Mouse (Mus musculus): Measurements from ENCODE around the gene Prom2.

Gene Prom2

DNA sequence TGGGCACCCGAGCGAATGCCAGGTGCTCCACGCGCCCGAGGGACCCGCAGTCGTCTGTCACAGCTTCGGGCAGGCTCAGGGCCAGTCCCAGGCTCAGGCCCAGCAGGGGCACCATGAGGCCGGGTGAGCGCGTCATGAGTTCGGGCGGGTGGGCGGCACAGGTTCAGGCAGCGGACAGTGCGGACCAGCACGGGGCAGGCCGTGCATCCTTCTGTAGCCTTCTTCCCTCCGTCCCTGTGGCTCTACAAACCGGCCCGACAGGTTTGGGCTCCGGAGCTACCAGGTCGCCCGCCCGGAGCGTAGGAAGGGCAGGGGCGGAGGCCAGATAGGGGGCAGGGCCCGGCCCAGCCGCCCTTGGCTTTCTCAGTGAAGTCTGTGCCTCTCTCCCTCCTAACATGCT, at the start of gene Prom2:
Gene Prom2, minus strand, starts transcription at position 283 of the 400 bp plus-strand sequence.
- in situ Hi-C loops (cut with MboI, MseI) = no loop called here

DNA sequence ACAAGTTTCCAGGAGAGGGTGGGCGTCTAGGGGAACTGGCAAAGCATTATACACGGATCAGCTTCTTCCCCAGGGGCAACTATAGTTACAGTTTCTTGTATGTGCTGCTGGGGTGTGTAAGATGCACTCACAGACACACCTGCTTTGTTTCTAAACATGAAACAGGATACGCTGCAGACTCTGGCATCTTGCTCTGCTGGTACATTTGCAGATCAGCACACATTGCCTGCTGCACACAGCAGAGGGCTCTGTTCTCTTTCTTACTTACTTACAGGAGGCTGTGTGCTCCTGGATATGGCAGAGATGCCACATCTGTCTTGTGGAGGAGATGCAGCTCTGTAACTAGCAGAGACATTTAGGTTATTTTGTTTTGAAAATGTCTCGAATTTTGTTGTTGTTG, 49.6 kb upstream of the Prom2 start:
- in situ Hi-C loops (cut with MboI, MseI) = loop anchor here (25.0 kb wide), 1 partner anchor 1729 kb away; the partner anchor contains the start of genes Cops2 and Galk2

DNA sequence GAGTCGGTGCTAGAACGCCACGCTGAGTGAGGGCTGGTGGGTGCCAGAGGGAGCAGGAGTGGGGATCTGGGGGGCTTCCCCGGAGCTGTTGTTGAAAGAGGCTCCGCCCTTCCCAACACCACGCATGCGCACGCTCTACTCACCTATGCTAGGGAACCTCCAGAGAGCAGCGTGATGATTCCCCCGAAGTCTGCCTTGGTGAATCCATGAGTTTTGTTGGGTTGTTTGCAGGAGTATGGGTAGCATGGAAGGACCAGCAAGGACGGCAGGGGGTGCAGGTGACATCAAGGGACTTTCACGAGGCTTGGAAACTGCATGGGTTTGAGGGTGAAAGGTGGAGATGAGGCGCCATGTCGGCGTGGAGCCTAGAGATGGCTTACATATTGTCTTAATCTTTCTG, 48.9 kb upstream of the Prom2 start:
- in situ Hi-C loops (cut with MboI, MseI) = loop anchor here (25.0 kb wide), 1 partner anchor 1728 kb away; the partner anchor contains the start of genes Cops2 and Galk2

DNA sequence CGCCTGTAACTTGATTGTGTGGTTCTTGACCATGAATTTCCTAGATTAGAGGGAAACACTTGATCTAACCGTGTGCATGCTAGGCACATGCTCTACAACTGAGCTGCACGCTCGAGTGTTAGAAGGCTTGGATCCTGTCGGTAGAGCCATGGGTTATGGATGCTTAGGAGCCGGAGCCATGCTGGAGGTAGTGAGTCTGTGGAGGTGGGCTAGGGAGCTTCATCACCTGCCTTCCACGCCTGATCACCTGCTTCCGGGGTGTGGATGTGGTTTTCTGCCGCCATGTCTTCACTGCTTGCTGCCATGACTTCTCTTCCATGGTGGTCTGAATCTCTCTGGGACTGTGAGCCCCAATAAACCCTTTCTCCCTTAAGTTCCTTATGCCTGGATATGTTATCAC, 47.6 kb upstream of the Prom2 start:
- in situ Hi-C loops (cut with MboI, MseI) = loop anchor here (25.0 kb wide), 1 partner anchor 1727 kb away; the partner anchor contains the start of genes Cops2 and Galk2

DNA sequence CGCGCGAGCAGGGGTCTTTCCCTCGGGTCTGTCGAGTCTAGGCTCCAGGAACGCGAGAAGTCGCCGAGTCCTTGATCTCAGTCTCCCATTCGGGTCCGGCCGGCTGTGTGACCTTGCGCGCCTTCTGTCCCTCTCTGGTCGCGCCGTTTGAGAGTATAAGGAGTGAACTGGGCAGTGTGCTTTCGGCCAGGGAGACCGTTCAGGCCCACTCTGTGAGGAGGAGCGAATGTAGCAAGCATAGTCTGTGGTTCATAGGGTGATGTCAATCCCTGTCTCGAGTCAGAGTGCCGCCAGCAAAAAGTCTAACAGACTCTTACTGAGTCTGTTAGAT, 46.2 kb upstream of the Prom2 start:
- in situ Hi-C loops (cut with MboI, MseI) = loop anchor here (25.0 kb wide), 1 partner anchor 1725 kb away; the partner anchor contains the start of genes Cops2 and Galk2

DNA sequence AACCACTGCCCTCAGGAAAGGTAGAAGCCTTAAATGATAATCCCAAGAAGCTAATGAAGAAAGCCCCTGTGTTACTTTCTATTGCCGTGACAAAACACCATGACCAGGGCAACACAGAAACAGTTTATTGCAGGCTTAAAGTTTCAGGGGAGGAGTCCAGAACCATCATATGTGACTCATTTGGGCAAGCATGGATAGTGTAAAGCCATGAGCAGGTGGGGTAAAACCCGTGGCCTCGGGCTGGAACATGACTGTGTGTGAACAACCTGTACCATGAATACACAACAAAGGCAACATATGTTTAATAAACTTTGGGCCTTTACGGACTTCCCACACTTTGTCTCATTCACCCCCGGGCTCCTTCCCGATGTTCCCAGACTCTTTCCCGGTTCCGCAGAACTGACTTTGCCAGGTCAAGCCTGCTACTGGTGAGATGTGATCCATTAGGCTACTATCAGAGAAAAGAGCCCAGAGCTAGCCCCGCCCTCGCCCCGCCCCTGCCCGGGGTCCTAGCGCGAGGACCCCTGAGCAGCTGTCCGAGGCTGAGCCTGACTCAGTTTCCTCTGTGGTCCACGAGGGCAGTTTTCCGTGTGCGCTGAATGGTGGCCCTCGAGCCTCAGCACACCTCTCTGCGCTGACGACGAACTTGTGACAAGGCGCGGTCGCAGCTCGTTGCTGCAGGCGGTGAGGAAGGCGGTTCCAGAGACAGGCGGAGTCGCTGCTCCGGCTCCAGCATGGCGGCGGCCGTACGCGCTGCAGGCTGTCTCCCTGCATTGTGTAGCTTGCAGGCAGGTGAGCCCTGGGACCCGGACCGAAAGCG, 45.6 kb upstream of the Prom2 start, which contains the start of the genes Zfp661 and Mrps5:
Gene Zfp661, minus strand, starts transcription at position 401 of the 820 bp plus-strand sequence.
Gene Mrps5, plus strand, starts transcription at position 529 of the 820 bp plus-strand sequence.
- in situ Hi-C loops (cut with MboI, MseI) = loop anchor here (25.0 kb wide), 1 partner anchor 1725 kb away; the partner anchor contains the start of genes Cops2 and Galk2

DNA sequence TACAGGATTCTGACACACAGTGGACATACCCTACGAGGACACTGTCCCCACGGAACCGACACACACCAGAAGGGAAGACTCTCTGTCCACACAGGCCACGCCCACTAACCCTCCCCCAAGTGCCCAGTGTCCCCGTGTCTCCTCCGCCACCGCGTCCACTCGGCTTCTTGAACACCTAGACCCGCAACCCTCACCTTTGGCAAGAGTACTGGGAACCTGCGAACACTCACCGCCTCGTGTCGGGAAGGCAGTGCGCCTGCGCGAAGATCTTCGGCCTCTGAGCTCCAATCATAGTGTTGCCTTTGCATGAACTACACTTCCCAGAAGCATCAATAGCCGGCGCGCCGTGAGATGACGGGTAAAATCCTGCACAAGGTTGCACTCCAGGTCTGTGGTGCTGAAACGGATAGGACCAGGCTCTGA, 43.2 kb upstream of the Prom2 start:
- in situ Hi-C loops (cut with MboI, MseI) = loop anchor here (25.0 kb wide), 1 partner anchor 1722 kb away; the partner anchor contains the start of genes Cops2 and Galk2

DNA sequence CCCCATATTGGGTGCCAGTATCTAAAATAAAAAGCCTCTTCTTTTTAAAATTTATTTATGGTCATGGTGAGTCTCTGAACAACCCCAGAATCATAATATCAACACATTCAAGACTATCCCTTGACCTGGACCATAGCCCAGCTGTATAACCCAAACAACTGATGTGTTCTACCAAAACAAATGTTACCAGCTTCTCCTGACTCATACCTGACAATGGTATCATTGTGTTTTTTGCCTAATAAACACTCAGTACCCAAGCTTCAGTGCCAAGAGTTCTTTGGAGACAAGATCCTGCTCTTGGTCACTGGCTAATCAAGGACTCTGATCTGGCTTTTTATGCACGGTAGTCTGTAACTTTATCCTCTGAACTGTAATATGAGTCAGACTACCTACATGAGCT, 32.1 kb upstream of the Prom2 start:
- in situ Hi-C loops (cut with MboI, MseI) = no loop called here

DNA sequence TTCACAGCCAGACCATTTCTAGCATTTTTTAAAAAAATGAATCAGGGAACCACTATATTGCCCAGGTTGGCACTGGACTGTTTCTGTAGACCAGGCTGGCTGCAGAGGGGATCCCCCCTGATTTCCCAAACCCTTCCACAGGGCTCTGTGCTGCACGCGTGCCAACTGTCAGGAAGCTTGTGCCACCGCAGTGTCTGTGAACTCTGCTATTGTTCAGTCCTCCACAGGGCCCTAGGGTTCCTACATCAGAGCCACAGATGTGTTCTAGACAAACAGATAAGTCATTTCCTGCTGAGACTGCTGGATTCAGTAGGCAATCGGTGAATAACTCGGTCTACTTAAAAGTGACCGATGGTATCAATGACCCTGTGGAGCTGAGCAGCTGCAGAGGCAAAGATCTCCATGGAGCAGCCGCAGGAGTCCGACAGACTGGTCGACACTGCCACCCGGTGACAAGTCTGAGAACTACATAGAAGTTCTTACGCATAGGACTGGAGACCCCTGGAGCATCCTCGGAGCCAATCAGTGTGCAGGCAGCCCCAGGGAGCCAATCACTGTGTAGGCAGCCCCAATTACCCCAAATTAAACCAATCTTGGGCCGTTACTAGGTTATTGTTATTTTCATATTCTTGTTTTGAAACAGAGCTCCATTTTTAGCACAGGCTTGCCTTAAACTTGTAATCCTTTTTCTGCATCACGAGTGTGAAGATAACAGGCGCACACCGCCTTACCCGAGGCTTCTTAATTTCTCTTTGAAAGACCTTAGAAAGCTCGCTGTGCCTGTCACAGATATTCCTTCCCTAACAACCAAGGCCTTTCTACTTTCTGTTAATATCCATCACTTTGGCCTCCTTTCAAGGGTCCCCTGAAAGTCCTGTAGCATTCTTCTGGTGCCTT, 18.1 kb upstream of the Prom2 start:
- in situ Hi-C loops (cut with MboI, MseI) = no loop called here

DNA sequence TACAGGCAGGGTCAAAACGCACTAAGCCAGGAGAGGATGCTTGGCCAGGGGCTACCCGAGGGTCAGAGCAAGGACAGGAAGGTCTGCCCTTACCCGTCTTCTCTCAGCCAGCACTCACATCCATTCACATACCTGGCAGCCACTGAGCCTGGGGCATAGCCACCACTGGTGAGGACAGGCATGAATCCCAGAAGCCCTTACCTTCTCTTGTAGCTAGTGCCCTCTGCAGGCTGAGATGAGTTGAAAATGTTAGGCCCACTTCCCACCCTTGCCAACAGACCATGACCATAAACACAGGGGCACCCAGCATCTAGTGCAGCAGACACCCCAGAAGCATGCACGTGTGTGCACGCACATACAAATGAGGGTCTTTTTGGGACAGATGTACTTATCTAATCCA, 9.8 kb upstream of the Prom2 start:
- in situ Hi-C loops (cut with MboI, MseI) = no loop called here

DNA sequence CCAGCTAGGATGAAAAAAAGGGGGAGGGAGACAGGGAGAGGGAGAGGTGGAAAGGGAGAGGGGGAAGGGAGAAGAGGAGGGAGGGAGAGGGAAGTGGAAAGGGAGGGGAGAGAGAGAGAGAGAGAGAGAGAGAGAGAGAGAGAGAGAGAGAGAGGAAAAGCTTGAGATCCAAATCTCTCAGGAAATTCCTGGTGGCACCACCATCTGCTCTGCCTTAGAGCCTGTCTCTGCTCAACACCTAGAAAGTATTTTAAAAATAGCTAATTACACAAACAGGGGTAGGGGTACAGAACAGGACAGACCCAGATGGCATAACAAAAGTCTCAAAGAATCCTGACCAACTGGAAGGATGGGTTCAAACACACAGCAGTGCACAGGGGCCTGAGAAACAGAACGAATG, 9.2 kb upstream of the Prom2 start:
- in situ Hi-C loops (cut with MboI, MseI) = no loop called here

DNA sequence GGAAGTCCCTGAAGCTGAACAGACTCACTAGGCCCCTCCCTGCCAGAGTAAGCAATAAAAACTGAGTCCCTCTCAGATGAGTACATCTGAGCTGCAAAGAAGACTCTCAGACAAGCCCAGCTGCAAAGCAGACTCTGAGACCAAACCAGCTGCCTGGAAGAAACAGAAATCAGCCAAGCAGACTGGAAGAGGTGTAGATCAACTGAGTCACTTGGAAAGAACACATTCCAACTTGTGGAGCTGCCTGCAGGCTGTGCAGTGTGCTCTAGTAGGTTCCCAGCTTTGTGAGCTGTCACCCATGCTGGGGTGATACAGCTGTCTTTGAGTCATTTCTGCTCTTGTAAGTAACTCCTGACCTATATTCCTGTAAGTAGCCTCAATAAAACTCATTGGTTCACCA, 8.4 kb upstream of the Prom2 start:
- in situ Hi-C loops (cut with MboI, MseI) = no loop called here

DNA sequence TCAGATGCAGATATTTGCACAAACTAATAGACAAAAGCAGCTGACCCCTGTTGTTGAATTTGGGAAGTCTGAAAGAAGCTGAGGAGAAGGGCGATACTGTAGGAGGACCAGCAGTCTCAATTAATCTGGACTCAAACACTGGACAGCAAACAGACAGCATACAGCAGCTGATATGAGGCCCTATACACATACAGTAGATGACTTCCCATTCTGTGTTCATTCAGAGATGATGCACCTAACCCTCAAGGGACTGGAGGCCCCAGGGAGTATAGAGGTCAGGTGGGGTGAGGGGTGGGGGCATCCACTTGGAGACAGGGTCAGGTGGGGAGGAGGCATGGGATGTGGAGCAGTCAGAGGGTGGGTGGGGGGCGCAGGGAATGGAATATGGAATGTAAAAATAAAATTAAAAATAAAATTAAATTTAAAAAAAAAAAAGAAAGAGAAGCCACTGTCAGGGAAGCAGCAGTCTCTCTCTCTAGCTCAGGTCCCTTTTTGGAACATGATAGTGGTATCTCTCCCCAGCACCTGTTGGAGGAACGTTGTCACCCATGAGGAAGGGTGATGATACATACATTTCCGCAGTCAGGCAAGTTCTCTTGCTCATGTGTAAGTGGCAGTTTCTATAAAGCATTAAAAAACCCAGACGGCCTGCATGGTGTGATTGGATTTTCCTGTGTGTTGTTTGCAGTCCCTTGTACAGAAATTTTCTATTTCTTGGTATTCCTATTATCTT, 7.2 kb upstream of the Prom2 start:
- in situ Hi-C loops (cut with MboI, MseI) = no loop called here

DNA sequence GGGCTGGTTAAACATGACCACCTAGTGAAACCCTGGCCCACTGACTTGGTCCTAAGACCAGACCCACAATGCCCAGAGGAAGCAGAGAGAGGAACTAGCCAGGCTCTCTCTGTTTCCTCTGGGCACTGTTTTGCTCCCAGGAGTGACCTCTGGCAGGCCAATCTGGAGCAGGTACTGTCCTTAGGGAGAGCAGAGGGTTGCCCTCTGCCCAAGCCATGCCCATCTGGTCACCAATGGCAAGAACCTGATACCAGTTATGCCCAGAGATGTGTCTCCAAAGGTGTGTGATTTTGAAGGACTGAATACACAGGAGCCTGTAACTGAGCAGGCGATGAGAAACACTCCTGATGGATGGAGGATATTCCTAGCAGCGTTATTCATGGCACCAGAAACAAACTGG, 430 bp upstream of the Prom2 start:
- in situ Hi-C loops (cut with MboI, MseI) = no loop called here

DNA sequence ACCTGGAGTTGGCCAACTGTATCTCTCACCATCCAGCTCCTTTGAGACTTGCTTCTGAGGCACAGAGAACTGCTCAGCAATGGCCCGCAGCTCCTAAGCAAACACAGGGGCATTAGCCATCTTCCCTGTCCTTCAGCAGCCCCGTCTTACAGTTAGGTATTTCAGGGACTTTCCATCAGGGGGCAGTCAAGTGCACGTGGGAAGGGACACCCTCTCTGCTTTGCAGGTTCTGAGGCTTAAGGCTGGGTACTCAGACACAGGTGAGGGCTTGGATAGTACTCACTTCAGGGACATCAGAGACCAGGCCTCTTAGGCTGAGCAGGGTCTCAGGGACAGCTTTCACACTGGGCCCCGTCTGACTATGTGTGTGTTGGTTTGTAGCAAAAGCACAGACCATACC, 1.8 kb downstream of the Prom2 start:
- in situ Hi-C loops (cut with MboI, MseI) = no loop called here

DNA sequence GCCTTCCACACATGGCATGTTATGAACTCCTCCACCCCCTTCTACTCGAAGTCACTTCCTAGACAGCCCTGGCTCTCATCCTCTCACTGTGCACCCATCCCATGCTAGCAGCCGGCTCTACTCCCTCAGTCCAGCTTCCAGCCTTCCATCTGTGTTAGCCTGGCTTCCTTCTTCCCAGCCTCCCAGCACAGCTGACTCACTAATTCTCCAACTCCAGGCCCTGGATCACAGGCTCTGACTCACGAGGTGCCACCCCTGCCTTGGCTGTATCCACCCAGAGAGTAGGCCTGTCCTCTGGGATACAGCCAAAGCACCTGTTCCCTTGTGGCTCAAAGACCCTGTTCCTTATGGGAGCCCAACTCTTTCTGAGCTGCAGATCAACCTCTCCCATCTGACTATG, 3.7 kb downstream of the Prom2 start:
- in situ Hi-C loops (cut with MboI, MseI) = no loop called here

DNA sequence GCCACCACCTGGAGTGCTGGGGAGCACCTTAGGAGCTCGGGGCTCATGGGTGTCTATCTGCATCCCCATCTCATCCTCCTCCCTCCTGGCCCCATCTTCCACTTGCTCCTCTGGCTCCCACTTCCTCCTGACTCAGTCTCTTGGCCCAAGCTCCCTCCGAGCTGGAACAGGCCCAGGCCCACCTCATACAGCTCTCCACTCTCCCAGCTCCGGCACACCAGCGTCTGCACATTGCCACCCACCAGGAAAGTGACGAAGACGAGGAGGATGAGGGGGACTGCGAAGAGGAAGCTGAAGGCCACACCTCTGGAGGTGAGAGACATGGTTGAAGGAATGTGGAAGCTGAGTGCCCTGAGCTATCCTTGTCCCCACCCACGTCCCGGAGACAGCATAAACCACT, 5.9 kb downstream of the Prom2 start:
- in situ Hi-C loops (cut with MboI, MseI) = no loop called here

DNA sequence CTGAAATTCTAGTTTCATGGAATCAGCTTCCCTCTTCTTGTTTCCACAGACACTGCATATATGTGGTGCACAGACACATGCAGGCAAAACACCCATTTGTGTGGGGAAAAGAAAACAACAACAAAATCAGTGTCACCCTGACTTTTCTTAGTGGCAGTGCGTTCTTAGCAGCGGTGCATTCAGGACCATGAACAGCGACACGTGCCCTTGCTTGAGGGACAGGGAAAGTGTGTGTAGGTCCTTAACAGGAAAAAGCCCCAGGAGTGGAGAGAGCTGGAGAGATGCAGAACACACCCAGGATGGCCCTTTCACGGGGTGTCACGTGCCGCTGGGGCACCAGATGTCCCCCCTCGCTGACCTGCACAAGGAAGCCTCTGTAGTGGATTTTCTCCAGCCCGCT, 8.9 kb downstream of the Prom2 start:
- in situ Hi-C loops (cut with MboI, MseI) = no loop called here

DNA sequence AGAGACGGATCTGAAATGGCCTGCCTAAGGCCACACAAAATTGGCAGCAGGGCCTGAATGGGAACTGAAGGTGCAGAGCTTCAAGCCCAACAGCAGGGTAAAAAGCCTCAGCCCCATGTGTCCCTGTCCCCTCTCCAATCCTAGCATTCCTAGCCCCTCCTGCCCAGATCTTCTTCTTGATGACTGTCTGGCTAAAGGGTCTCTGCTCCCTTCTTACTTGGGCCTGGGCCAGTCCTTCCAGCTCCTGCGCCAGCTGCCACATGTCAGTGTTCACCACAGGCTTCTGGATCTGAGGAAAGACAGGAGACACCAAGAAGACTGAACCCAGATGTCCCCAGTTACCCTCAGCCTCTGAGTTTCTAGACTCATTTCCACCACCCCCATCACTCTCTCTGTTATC, 9.7 kb downstream of the Prom2 start:
- in situ Hi-C loops (cut with MboI, MseI) = no loop called here

DNA sequence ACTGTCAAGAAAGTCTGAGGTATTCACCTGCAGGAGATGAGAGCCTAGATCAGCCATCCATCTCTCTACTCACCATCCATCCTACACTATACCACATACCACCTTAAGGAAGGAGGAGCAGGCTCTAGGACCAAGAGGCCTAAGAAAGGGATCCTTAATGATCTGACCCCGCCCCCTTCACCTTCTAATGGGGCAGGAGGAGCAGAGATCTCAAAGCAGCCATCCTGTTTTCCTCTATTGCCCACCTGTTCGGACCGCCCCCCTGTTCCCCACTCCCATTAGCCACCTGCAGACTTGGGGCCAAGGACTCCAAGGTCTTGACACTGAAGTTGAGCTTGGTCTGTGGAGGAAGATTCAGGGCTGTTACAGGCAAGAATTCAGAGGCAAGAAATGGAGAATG, 10.8 kb downstream of the Prom2 start:
- in situ Hi-C loops (cut with MboI, MseI) = no loop called here

DNA sequence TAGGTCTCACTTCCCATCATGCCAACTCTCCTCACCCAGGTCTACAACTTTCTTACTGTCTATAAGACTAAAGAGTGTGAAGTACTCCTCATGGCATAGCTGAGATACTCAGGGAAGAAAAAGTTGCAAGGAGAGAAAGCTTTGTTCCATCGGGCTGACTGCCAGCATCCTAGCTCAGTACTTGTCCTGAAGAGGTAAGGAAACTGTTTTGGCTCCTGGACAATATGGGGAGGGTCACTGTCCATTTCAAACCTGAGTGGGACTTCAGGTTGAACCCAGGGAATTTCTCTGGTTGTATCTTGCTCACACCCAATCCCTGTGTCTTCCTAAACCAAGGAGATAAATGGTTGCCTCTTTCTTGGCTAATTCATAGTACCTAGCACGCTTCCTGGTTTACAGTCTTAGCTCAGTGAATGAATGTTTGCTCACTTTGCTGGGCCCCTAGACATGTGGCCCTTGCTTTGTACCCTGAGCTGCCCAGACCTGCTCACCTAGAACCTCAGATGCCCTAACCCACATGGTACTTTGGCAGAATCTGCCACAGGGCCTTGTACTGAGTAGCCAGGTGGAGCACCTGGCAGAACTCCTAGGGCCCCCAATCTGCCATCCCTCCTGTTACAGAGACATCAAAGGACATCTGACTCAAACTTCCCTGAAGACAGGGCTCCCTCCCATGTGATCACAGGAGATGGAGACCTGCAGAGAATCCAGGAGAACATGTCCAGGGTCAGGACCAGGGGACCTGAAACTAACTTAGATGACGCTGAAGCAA, 16.1 kb downstream of the Prom2 start:
- in situ Hi-C loops (cut with MboI, MseI) = no loop called here
